Mouse (Mus musculus) testis, postnatal 14 days (tissue): ENCODE results near the gene Ptpre.

ENCODE experiments used
- DNase-seq: peaks from one replicate; pipeline ENCODE4 v3.0.0; 2021; ENCODE audit warnings: low spot score

Gene Ptpre

GRCm38 (mm10) chr7:135734379-135734778 lies 197.1 kb downstream of the Ptpre start:
- no peak for DNase-seq

GRCm38 (mm10) chr7:135734911-135735646 lies 197.8 kb downstream of the Ptpre start:
- DNase-seq, result no peak
